Mouse (Mus musculus): ENCODE results near the gene Rab27a.

- no peak for TF ChIP-seq POLR2AphosphoS2 (IDR thresholded peaks at IDR 0.05; ENCODE audit: low read length)
- TF ChIP-seq GABPA (IDR thresholded peaks at IDR 0.05; ENCODE audit: low read depth, low read length): no peak
- TF ChIP-seq HCFC1 (IDR thresholded peaks at IDR 0.05; ENCODE audit: low read depth, low read length): no peak
Measured at GRCm38 (mm10) chr9:73040080-73040479, 4.6 kb upstream of the Rab27a start, which contains the start of gene Pigb.
